ENCODE assay signal across 12 mouse cellular contexts in the genomic region with DNA sequence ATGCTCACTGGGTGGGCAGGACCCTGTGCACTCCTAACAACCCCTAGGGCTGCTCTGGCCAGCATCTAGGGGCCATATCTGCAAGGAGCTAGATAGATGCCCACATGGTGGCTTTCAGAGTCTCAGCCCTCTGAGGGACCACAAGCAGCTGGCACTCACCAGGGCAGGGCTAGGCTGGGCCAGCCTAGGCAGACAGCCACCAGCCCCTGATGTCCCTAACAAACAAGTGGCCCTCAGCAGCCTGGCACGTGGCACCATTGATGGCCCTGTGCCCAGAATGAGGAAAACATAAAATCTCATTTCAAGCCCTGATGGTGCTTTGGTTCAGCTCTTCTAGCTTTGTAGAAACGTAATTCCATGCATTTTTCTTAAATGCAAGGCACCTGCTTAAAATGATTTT.
A peak's percentile ranks its signal among the peaks of the same experiment; 100 is the strongest.
DNase-seq lines count a peak whose midpoint lies in the region; ATAC-seq and TF ChIP-seq lines count a peak whose summit lies in the region.
"Had no signal": no experiment of that assay in that cellular context is flagged by ENCODE, and none has a peak within 500 bp of the region (broad histone marks: within the 10 kb centered on the region; RNA-seq: fewer than 3 reads in every experiment).

No protein-coding gene starts in this region.

- no peak overlapping the region for H3K4me2 ChIP-seq in forebrain, embryonic 16.5 days (ENCODE audit: low read length)
- no peak overlapping the region for H3K4me2 ChIP-seq in intestine, embryonic 15.5 days (replicated peaks)

- 20% methylated on average over 2 of the region's 2 CpGs for WGBS in forebrain, embryonic 16.5 days
- WGBS in intestine, embryonic 15.5 days: 69% methylated on average over 2 of the region's 2 CpGs

- no peak for TF ChIP-seq CTCF in brain, embryonic 14.5 days (IDR thresholded peaks at IDR 0.05; ENCODE audit: borderline replicate concordance, extremely low read depth, insufficient read depth, insufficient read length)

- DNase-seq in adrenal gland, postnatal 10 days: peak; percentile 22
- no peak for DNase-seq in adrenal gland, postnatal 36 days
- peak; percentile 34 to 71 for DNase-seq in layer of hippocampus, postnatal 14 days (ENCODE audit: low spot score in 2 of 2)
- no peak for DNase-seq in layer of hippocampus, adult 9-10 months (ENCODE audit: low spot score)
- DNase-seq in brain, embryonic 14.5 days (ENCODE audit: low read depth): peak; percentile 81
- no peak for DNase-seq in retina, embryonic 14.5 days (ENCODE audit: low spot score)
- DNase-seq: gastrocnemius, postnatal 36 days; lung, adult 2 months; thymus, postnatal 14 days had no signal

- H3K9ac ChIP-seq in forebrain, embryonic 16.5 days (replicated peaks; ENCODE audit: low read depth, low read length): no peak overlapping the region
- no peak overlapping the region for H3K9ac ChIP-seq in intestine, embryonic 15.5 days

- H3K36me3 ChIP-seq in forebrain, embryonic 16.5 days (ENCODE audit: control insufficient read depth, insufficient read depth): no peaks in the 10 kb centered on the region
- H3K36me3 ChIP-seq in intestine, embryonic 15.5 days: no peaks in the 10 kb centered on the region
- H3K36me3 ChIP-seq: midbrain, embryonic 10.5 days had no signal

- TF ChIP-seq POLR2A in brain, embryonic 14.5 days (IDR thresholded peaks at IDR 0.05; ENCODE audit: borderline replicate concordance, extremely low read depth, insufficient read depth, insufficient read length, poor library complexity, severe bottlenecking): no peak

- H3K4me1 ChIP-seq in forebrain, embryonic 16.5 days (replicated peaks; ENCODE audit: control insufficient read depth, insufficient read depth, low read length): peaks cover 7% of the 10 kb centered on the region; the same call in 1 of the 2 replicates
- H3K4me1 ChIP-seq in intestine, embryonic 15.5 days (replicated peaks): no peaks in the 10 kb centered on the region
- H3K4me1 ChIP-seq: midbrain, embryonic 10.5 days had no signal

- H3K27me3 ChIP-seq in forebrain, embryonic 16.5 days (replicated peaks; ENCODE audit: control insufficient read depth, insufficient read depth, low read length): peaks cover 8% of the 10 kb centered on the region; the same call in 1 of the 2 replicates
- no peaks in the 10 kb centered on the region; the same call in 1 of the 2 replicates for H3K27me3 ChIP-seq in intestine, embryonic 15.5 days (replicated peaks)

- no peak overlapping the region for H3K27ac ChIP-seq in forebrain, embryonic 16.5 days (ENCODE audit: low read length)
- no peak overlapping the region for H3K27ac ChIP-seq in intestine, embryonic 15.5 days

- no peaks in the 10 kb centered on the region for H3K9me3 ChIP-seq in forebrain, embryonic 16.5 days (ENCODE audit: control insufficient read depth, low read length)
- no peaks in the 10 kb centered on the region for H3K9me3 ChIP-seq in intestine, embryonic 15.5 days
- H3K9me3 ChIP-seq: midbrain, embryonic 10.5 days had no signal

- ATAC-seq in forebrain, embryonic 16.5 days: peak; percentile 50; the same call in 1 of the 2 replicates
- no peak for ATAC-seq in intestine, embryonic 15.5 days

- no peak overlapping the region for H3K4me3 ChIP-seq in forebrain, embryonic 16.5 days (replicated peaks; ENCODE audit: low read length)
- no peak overlapping the region for H3K4me3 ChIP-seq in intestine, embryonic 15.5 days (replicated peaks)
- H3K4me3 ChIP-seq: midbrain, embryonic 10.5 days had no signal

Comparison
In these comparisons a context has a peak if more than half of its experiments do, and no peak if none do; other contexts are left out.
1. DNase-seq: peak in adrenal gland, postnatal 10 days (single experiment), layer of hippocampus, postnatal 14 days (2 of 2) and brain, embryonic 14.5 days (single experiment); none in adrenal gland, postnatal 36 days (0 of 2), layer of hippocampus, adult 9-10 months (single experiment) and retina, embryonic 14.5 days (single experiment).